Mouse (Mus musculus): Measurements from ENCODE around the gene Spcs2. TPM values are rescaled to one million over a fixed set of nuclear protein-coding genes. Genes with fewer than 3 reads are reported as not detected.

Spcs2 gene
- total and polyA plus RNA-seq, 3 experiments = 203 to 272 (median 232) TPM

GRCm38 (mm10) chr7:99788563-99788962, 74.7 kb downstream of the Spcs2 start:
- no peaks in the 10 kb centered on the region for H3K79me2 ChIP-seq (replicated peaks; ENCODE audit: control insufficient read depth, extremely low read depth, insufficient read depth, poor library complexity, severe bottlenecking)
- H3K27ac ChIP-seq (ENCODE audit: insufficient read depth, low read depth) = no peak overlapping the region
- DNase-seq (ENCODE audit: extremely low read depth) = no peak
- H3K27me3 ChIP-seq (replicated peaks) = no peaks in the 10 kb centered on the region
- H3K4me1 ChIP-seq (ENCODE audit: control insufficient read depth in 1 of 2, insufficient read depth in 2 of 2) = peaks cover 6 to 21% of the 10 kb centered on the region in 2 experiments; a peak in 2 of 4 replicates
- dilution Hi-C loops (cut with MboI; ENCODE audit: extremely low pct_ligation_motif_present, extremely low pct_unique_long_range_greater_than_20kb, low sequenced_read_pairs) = no loop called here
- H3K9me3 ChIP-seq (replicated peaks; ENCODE audit: low read length) = peaks cover 16% of the 10 kb centered on the region
- TF ChIP-seq JUN (IDR thresholded peaks at IDR 0.05; ENCODE audit: insufficient read depth, low read depth, low read length) = no peak
- no peak for TF ChIP-seq POLR2A (IDR thresholded peaks at IDR 0.05; ENCODE audit: low read depth, low read length)
- TF ChIP-seq ELF1 (IDR thresholded peaks at IDR 0.05; ENCODE audit: low read depth, low read length) = no peak
- TF ChIP-seq RAD21 (IDR thresholded peaks at IDR 0.05; ENCODE audit: low read depth, low read length) = no peak
- no peak for TF ChIP-seq MAFK (IDR thresholded peaks at IDR 0.05; ENCODE audit: insufficient replicate concordance, low read length)
- no peak for TF ChIP-seq NELFE (IDR thresholded peaks at IDR 0.05; ENCODE audit: low read depth, low read length)
- TF ChIP-seq IRF4 (IDR thresholded peaks at IDR 0.05; ENCODE audit: low read depth, low read length) = no peak
- no peak for TF ChIP-seq ZC3H11A (IDR thresholded peaks at IDR 0.05; ENCODE audit: low read depth, low read length)
- TF ChIP-seq POLR2AphosphoS2 (IDR thresholded peaks at IDR 0.05; ENCODE audit: low read depth, low read length) = no peak
- H3K4me3 ChIP-seq (replicated peaks in 1 of 3; ENCODE audit: low read depth in 2 of 3, low read length in 2 of 3, poor library complexity in 1 of 3) = no peak overlapping the region
- in situ Hi-C loops (cut with MboI; ENCODE audit: low pct_ligation_motif_present, low pct_unique_long_range_greater_than_20kb, low sequenced_read_pairs) = no loop called here
- H3K4me2 ChIP-seq (ENCODE audit: insufficient read depth, low read depth, poor library complexity, severe bottlenecking) = no peak overlapping the region
- no peaks in the 10 kb centered on the region for H3K36me3 ChIP-seq (replicated peaks in 1 of 2; ENCODE audit: control insufficient read depth in 1 of 2, insufficient read depth in 1 of 2, low read length in 1 of 2)
- H3K9ac ChIP-seq (ENCODE audit: insufficient read depth, low read depth) = no peak overlapping the region

GRCm38 (mm10) chr7:99787935-99788334, 75.3 kb downstream of the Spcs2 start:
- DNase-seq (ENCODE audit: extremely low read depth) = no peak
- Histone ChIP-seq H3K79me2 (replicated peaks; ENCODE audit: control insufficient read depth, extremely low read depth, insufficient read depth, poor library complexity, severe bottlenecking) (no peaks in the 10 kb centered on the region), H3K9ac (ENCODE audit: insufficient read depth, low read depth) (no peak overlapping the region), H3K4me3 (replicated peaks in 1 of 3; ENCODE audit: low read depth in 2 of 3, low read length in 2 of 3, poor library complexity in 1 of 3) (no peak overlapping the region), H3K27ac (ENCODE audit: insufficient read depth, low read depth) (no peak overlapping the region), H3K27me3 (replicated peaks) (no peaks in the 10 kb centered on the region), H3K9me3 (replicated peaks; ENCODE audit: low read length) (peaks cover 10% of the 10 kb centered on the region), H3K4me1 (ENCODE audit: control insufficient read depth in 1 of 2, insufficient read depth in 2 of 2) (peaks cover 6 to 21% of the 10 kb centered on the region in 2 experiments; a peak in 2 of 4 replicates), H3K4me2 (ENCODE audit: insufficient read depth, low read depth, poor library complexity, severe bottlenecking) (no peak overlapping the region), H3K36me3 (replicated peaks in 1 of 2; ENCODE audit: control insufficient read depth in 1 of 2, insufficient read depth in 1 of 2, low read length in 1 of 2) (no peaks in the 10 kb centered on the region)
- TF ChIP-seq USF1 (IDR thresholded peaks at IDR 0.05; ENCODE audit: low read depth, low read length) (no peak), TBP (conservative IDR thresholded peaks at IDR 0.05; ENCODE audit: low read depth, low read length) (no peak), CHD2 (IDR thresholded peaks at IDR 0.05; ENCODE audit: low read length) (no peak), SIN3A (IDR thresholded peaks at IDR 0.05; ENCODE audit: low read length) (no peak), BHLHE40 (IDR thresholded peaks at IDR 0.05; ENCODE audit: low read depth, low read length) (no peak)
- dilution Hi-C loops (cut with MboI; ENCODE audit: extremely low pct_ligation_motif_present, extremely low pct_unique_long_range_greater_than_20kb, low sequenced_read_pairs) = no loop called here
- in situ Hi-C loops (cut with MboI; ENCODE audit: low pct_ligation_motif_present, low pct_unique_long_range_greater_than_20kb, low sequenced_read_pairs) = no loop called here

Other genes starting within 250 kb of the Spcs2 start
- 0.13 and 0.25 TPM in 2 replicates for gene Tpbgl, start 236.4 kb downstream of the Spcs2 start, total RNA-seq (2012; rRNA removed)
- gene Tpbgl, start 236.4 kb downstream of the Spcs2 start, total RNA-seq (2014; rRNA removed) = not detected in 2 replicates
- gene Tpbgl, start 236.4 kb downstream of the Spcs2 start, polyA plus RNA-seq (2012; ENCODE audit: insufficient read length, low read depth) = 0.07 TPM in 1 of 2 replicates, not detected in the other
- 0.08 and 0.13 TPM in 2 replicates for gene Slco2b1, start 152.1 kb downstream of the Spcs2 start, total RNA-seq (2012; rRNA removed)
- 0.11 TPM in 2 replicates for gene Slco2b1, start 152.1 kb downstream of the Spcs2 start, total RNA-seq (2014; rRNA removed)
- gene Slco2b1, start 152.1 kb downstream of the Spcs2 start, polyA plus RNA-seq (2012; ENCODE audit: insufficient read length, low read depth) = 0.16 TPM in 1 of 2 replicates, not detected in the other
- gene Olfr520, start 133.2 kb downstream of the Spcs2 start, total RNA-seq (2012; rRNA removed) = not detected in 2 replicates
- not detected in 2 replicates for gene Olfr520, start 133.2 kb downstream of the Spcs2 start, total RNA-seq (2014; rRNA removed)
- gene Olfr520, start 133.2 kb downstream of the Spcs2 start, polyA plus RNA-seq (2012; ENCODE audit: insufficient read length, low read depth) = not detected in 2 replicates
- not detected in 2 replicates for gene Olfr521, start 100.0 kb downstream of the Spcs2 start, total RNA-seq (2012; rRNA removed)
- gene Olfr521, start 100.0 kb downstream of the Spcs2 start, total RNA-seq (2014; rRNA removed) = not detected in 2 replicates
- not detected in 2 replicates for gene Olfr521, start 100.0 kb downstream of the Spcs2 start, polyA plus RNA-seq (2012; ENCODE audit: insufficient read length, low read depth)
- 8.5 and 9.1 TPM in 2 replicates for gene Neu3, start 35.0 kb downstream of the Spcs2 start, total RNA-seq (2012; rRNA removed)
- gene Neu3, start 35.0 kb downstream of the Spcs2 start, total RNA-seq (2014; rRNA removed) = 8.9 and 11.0 TPM in 2 replicates
- gene Neu3, start 35.0 kb downstream of the Spcs2 start, polyA plus RNA-seq (2012; ENCODE audit: insufficient read length, low read depth) = 11.2 and 11.5 TPM in 2 replicates
- 0.25 and 0.59 TPM in 2 replicates for gene Xrra1, start 4.3 kb downstream of the Spcs2 start, total RNA-seq (2012; rRNA removed)
- 0.17 and 0.39 TPM in 2 replicates for gene Xrra1, start 4.3 kb downstream of the Spcs2 start, total RNA-seq (2014; rRNA removed)
- 0.49 and 0.65 TPM in 2 replicates for gene Xrra1, start 4.3 kb downstream of the Spcs2 start, polyA plus RNA-seq (2012; ENCODE audit: insufficient read length, low read depth)
- 8.9 and 11.4 TPM in 2 replicates for gene Rnf169, start 117.0 kb upstream of the Spcs2 start, total RNA-seq (2012; rRNA removed)
- 5.2 and 5.4 TPM in 2 replicates for gene Rnf169, start 117.0 kb upstream of the Spcs2 start, total RNA-seq (2014; rRNA removed)
- 3.7 and 3.9 TPM in 2 replicates for gene Rnf169, start 117.0 kb upstream of the Spcs2 start, polyA plus RNA-seq (2012; ENCODE audit: insufficient read length, low read depth)
- gene Chrdl2, start 142.7 kb upstream of the Spcs2 start, total RNA-seq (2012; rRNA removed) = not detected in 2 replicates
- gene Chrdl2, start 142.7 kb upstream of the Spcs2 start, total RNA-seq (2014; rRNA removed) = not detected in 2 replicates
- gene Chrdl2, start 142.7 kb upstream of the Spcs2 start, polyA plus RNA-seq (2012; ENCODE audit: insufficient read length, low read depth) = not detected in 2 replicates